Mouse (Mus musculus): ENCODE measurements around the gene Fank1.

GRCm38 (mm10) chr7:133911881-133912280 is 135.2 kb downstream of the Fank1 start:
- no peak for TF ChIP-seq CTCF (IDR thresholded peaks at IDR 0.05; ENCODE audit: insufficient read depth, low read depth, low read length)
- TF ChIP-seq POLR2A (IDR thresholded peaks at IDR 0.05; ENCODE audit: insufficient read depth, low read depth, low read length) = no peak

Measured in olfactory bulb, adult 2 months (tissue).